Mouse (Mus musculus): ENCODE measurements around the gene Cpeb4.
"Not testable (repeated sequence)": the region's sequence is repeated elsewhere in the genome, so short reads cannot be mapped to it uniquely, and the experiment has no call there.

The Cpeb4 gene

DNA sequence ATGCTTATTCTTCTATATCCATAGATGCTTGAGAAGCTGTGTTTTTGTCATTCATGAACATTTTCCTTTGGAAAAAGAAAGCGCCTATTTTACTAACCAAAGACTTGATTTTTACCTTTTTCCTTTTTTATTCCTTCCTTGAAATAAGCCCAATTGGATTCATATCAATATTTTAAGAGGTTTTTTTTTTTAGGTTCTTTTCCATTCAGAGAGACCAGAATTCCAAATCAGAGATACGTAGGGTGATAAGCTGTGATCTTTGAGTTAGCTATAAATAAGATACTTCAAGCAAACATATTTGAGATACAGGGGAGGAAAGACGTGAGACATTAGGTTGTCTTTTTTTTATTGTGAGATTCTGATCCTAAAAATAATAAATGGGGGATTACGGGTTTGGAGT is at the start of gene Cpeb4:
Gene Cpeb4, plus strand, starts transcription at position 301 of the 400 bp plus-strand sequence.
- in situ Hi-C loops (cut with MboI, MseI): loop anchor here (5.0 kb wide), 2 partner anchors 75 to 195 kb away; no protein-coding TSS in a partner anchor

DNA sequence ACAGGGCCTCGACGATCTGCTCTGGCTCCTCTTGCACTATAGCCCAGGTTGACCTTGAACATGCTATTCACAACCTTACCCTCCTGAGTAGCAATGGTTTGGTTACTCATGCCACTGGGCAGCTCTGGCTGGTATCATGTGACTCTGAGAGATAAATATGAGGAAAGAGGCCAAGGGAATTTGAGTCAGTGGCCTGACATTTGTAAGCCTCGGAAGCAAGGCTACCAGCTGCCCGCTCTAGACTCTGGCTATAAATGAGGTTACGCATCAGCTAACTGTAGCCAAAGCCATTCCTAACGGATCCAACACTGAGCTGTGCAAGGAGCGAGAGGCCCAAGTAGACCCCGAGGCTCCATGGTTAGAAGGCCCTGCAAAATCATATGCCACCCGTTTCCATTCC is 49.5 kb upstream of the Cpeb4 start:
- in situ Hi-C loops (cut with MboI, MseI): loop anchor here in 1 of 2 experiments (25.0 kb wide), 1 partner anchor 1635 kb away; no protein-coding TSS in a partner anchor

DNA sequence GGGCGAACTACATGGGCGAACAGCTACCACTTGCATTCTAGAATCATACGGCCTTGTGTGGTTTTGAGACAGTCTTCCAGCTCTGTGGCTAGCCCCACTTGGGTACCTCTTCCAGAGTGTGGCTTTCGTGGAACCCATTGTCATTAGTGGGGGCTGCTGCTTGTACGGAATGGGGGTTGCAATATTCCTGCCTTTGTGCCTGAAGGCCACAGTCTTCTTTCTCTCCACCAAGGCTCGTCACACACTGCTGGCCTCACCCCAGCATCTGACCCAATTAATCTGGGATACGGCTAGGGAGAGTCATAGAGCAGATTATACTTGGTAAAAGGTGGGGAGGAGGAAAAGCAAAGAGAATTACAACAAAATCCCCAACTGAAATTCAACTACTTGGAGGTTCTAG is 48.5 kb upstream of the Cpeb4 start:
- in situ Hi-C loops (cut with MboI, MseI): loop anchor here in 1 of 2 experiments (25.0 kb wide), 1 partner anchor 1636 kb away; no protein-coding TSS in a partner anchor

GRCm38 (mm10) chr11:31824504-31825166 is 47.4 kb upstream of the Cpeb4 start:
- in situ Hi-C loops (cut with MboI, MseI): loop anchor here in 1 of 2 experiments (25.0 kb wide), 1 partner anchor 1637 kb away; no protein-coding TSS in a partner anchor

DNA sequence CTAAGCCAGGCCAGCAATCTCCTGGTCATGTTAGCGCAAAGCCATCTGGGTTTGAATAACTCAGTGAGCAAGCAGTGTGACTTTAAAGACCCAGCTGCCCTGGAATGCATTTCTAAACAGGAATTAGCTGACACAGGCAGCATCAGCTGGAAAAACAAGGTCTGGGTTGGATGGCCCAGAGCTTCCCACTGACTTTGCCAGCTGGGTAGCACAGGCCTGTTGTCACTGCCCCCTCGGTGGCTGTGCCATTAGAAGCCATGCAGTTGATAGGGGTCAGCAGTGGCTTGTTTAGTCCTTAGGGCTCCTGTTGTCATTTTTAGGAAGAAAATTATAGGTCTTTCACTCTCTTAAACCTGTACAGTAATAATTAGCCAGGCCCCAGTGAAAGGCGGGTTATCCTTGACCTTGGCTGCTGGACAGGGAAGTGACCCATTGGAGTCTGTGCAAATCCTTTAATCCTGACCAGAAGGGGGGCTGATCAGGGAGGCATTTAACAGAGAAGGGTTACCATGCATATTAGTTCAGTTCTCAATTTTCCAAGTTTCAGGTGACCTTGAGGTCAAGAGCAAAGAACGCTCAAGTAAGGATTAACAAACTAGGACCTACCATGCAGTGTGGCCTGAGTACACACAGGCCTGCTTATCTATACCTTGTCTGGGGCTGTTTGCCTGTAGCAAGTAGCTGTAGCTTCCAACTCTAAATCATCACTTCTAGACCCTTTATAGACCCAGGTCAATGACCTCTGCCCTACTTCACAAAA is 43.8 kb upstream of the Cpeb4 start:
- in situ Hi-C loops (cut with MboI, MseI): no loop called here

GRCm38 (mm10) chr11:31828771-31829072 is 43.3 kb upstream of the Cpeb4 start:
- in situ Hi-C loops (cut with MboI, MseI): no loop called here

DNA sequence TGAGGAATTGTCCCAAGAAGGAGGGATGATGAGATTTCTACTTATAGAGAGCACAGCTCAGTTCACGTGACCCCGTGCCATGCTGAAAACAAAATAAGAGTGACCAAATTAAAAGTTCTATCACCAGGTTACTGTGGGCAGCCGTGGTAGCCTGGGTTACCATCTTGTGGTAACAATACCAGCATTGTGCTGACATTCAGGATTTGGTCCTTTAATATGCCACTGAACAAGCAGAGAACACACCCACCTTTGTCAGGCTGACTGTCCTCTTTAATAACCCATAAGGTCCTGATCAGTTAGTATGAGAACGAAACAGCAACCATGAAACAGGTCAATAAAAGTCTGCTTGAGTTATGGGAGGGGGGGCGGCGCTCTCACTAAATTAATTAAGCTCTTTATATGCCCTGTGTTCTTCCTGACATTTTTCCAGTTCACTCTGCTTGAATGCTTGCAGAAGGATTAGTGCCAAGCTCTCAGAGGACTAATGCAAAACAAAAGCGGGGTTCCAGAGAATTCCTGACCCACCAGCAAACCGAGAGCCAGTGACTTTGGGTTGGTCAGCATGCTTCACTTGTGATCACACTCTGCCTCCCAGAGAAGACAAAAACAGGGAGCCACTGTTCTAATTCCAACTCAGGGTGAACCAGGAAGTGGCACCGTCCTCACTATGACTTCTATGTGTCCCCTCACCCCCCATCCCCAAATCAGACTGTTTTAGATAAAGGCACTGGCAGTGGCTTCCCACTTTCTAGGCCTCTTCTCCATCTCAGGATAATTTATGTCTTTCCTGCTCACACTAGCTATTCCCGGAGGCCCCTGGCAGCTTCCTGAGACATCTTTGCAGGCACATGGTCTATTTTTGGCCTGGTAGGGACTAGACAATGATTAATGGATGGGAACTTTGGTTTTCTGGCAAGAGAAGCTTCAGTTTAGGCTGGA is 41.5 kb upstream of the Cpeb4 start:
- in situ Hi-C loops (cut with MboI, MseI): no loop called here

- in situ Hi-C loops (cut with MboI, MseI): no loop called here
These were observed 40.6 kb upstream of the Cpeb4 start for GRCm38 (mm10) chr11:31831451-31831850.

DNA sequence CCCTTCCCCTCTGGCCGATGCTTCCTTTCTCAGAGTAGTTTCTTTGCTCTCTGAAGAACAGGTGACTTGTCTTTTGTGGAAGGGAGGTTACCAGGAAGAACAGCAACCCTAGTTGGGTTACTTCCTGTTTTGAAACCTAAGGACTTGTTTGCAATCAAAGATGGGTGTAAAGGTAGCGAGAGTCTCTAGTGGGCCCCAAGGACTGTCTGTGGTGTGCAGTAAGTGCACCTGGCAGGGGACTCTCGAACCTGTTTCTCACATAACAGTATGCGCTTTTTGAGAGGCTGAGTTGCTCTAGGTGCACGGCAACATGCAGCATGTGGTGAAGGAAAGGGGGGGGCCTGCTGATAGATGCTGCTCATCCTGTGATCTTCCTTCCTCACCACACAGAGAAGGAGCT is 40.0 kb upstream of the Cpeb4 start:
- in situ Hi-C loops (cut with MboI, MseI): no loop called here

- in situ Hi-C loops (cut with MboI, MseI): no loop called here
These were observed 39.5 kb upstream of the Cpeb4 start for GRCm38 (mm10) chr11:31832439-31832980.

DNA sequence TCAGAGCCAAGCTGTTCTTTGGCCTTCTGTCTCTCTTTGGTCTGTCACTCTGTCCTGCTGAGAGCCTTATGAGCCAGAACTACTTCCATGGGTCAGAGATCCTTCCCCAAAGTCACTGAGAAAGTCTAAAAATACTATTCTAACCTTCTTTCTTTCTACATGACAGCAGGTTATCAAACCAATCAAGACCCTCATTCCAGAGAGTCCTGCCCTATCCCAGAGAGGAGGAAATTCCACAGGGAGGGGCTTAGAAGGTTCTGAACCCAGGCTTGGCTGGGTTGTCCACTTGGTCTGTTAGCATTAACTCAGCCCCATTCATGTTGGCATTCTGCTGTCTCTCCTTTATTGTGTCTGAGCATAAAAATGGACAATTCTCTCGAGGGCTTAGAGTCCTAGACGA is 38.5 kb upstream of the Cpeb4 start:
- in situ Hi-C loops (cut with MboI, MseI): no loop called here

DNA sequence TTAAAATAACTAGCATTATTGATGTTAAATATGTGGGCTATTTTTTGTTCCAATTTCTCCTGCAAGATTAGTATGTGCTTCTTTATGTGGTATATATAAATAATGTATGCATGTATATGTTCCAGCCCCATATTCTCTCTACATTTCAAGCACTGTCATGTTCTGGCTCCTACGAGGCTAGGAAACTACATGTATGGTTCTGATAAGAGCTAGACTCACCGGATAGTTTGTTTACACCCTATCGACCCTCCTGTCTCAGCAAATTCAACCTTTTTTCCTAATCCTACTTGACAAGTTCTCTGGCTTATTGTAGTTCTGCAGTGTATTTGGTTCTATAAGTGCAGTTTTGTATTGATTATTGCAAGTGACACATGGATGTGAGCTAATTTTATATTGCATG is 36.7 kb upstream of the Cpeb4 start:
- in situ Hi-C loops (cut with MboI, MseI): no loop called here

- in situ Hi-C loops (cut with MboI, MseI): no loop called here
These were observed 34.8 kb upstream of the Cpeb4 start for GRCm38 (mm10) chr11:31837243-31837642.

- in situ Hi-C loops (cut with MboI, MseI): no loop called here
These were observed 34.3 kb upstream of the Cpeb4 start for GRCm38 (mm10) chr11:31837753-31838152.

GRCm38 (mm10) chr11:31838442-31839083 is 33.4 kb upstream of the Cpeb4 start:
- in situ Hi-C loops (cut with MboI, MseI): no loop called here

DNA sequence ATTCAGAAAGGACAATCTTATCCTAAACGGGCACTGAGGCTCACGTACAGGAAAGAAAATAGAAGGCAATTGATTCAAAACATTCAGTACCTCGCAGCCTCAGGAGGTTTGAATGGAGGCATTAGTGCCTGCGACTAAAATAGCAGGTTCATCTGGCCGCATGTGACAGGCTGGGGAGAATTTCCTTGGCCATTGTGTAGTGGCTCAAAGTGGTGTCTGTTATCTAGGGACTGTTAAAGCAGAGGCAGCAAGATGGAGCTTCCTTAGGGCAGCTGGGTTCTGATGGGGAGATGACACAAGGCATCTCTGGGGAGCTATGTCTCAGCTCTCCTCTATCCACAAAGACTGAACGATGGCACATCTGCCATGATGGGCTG is 32.9 kb upstream of the Cpeb4 start:
- in situ Hi-C loops (cut with MboI, MseI): no loop called here

GRCm38 (mm10) chr11:31842171-31842959 is 29.6 kb upstream of the Cpeb4 start:
- in situ Hi-C loops (cut with MboI, MseI): no loop called here

DNA sequence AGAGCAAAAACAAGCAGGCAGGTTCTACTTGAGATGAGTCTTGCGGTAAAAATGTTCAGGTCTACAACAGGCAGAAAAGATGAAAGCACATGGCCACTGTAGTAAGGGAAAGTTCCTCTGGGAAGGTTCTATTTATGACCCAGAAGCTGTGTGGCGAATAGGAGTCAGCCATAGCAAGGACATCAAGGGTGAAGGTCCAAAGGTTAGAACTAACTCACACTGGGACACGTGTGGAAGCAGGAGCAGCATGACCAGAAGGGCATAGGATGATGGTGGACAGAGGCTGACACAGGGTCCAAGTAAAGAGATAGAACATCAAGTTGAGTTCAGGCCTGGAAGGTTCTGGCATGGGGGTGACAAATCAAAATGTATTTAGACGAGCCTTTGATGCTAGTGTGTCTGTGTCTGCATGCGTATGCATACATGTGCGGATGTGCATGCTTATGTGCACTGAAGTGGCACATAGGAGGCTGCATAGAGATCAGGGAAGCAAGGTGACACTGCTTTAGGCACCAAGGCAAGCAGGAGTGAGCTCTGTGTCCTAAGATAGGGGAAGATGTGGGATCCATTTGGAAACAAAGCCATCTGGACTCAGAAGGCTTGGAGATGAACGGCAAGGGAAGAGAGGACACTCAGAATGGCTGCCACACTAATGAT is 28.7 kb upstream of the Cpeb4 start:
- in situ Hi-C loops (cut with MboI, MseI): no loop called here

DNA sequence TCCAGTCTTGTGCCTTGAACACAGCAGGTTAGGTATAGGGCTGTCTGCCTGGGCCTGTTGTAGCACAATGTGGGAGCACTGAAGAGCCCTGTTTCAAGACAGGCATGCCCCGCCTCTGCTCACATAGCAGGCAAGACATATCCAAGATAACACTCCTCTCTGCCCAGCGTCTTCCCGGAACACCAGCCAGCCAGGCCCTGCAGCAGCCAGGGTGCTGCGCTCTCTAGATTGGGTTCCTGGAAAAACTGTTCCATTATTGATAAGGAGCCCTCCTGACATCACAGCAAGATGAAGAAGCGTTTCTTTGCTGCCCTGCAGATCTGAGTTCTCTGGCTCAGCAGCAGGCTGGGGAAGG is 28.2 kb upstream of the Cpeb4 start:
- in situ Hi-C loops (cut with MboI, MseI): no loop called here

DNA sequence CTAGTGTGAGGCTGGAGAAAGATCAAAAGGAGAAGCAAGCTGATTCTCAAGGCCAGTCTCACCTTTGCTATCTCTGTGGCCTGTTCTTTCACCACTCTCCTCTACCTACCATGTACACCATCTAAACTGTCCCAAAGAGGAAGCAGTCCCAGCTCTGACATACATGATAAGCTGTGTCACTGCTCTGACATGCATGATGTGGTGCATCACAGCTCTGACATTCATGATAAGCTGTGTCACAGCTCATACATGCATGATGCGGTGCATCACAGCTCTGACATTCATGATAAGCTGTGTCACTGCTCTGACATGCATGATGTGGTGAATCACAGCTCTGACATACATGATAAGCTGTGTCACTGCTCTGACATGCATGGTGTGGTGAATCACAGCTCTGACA is 26.9 kb upstream of the Cpeb4 start:
- in situ Hi-C loops (cut with MboI, MseI): not testable (repeated sequence)

Data from T-helper 17 cell (primary cell).